Mouse (Mus musculus): ENCODE data around the gene Asphd1. TPM values are rescaled to one million over a fixed set of nuclear protein-coding genes. Genes with fewer than 3 reads are reported as not detected.
A peak's percentile ranks its signal among the peaks of the same experiment; 100 is the strongest.

Gene Asphd1
- polyA plus RNA-seq (2015; fragmentation: Nextera tagmentation; extraction: Ambion mirVana): 2.5 and 5.1 TPM in 2 replicates

GRCm38 (mm10) chr7:126949403-126949792, at the start of gene Asphd1:
Gene Asphd1 (minus strand): TSS chr7:126949582.
- Histone ChIP-seq H3K9ac (peak within 1 kb of the TSS; percentile 77), H3K4me1 (peaks cover 47% of the 10 kb centered on the region), H3K27me3 (peaks cover 35% of the 10 kb centered on the region), H3K4me2 (peak within 1 kb of the TSS; percentile 98), H3K4me3 (peak within 1 kb of the TSS; percentile 60), H3K9me3 (replicated peaks) (no peaks in the 10 kb centered on the region), H3K36me3 (ENCODE audit: poor library complexity, severe bottlenecking) (peaks cover 19% of the 10 kb centered on the region), H3K27ac (peak within 1 kb of the TSS; percentile 87)
- 2% methylated on average over 20 of the region's 21 CpGs for WGBS
- peak; percentile 70 for ATAC-seq

- Histone ChIP-seq H3K9me3 (replicated peaks) (0 out of 2 replicates have a peak, but pooled peaks cover 3% of the 10 kb centered on the region), H3K4me2 (no peak overlapping the region), H3K4me1 (no peaks in the 10 kb centered on the region), H3K9ac (no peak overlapping the region), H3K27me3 (no peaks in the 10 kb centered on the region), H3K36me3 (ENCODE audit: poor library complexity, severe bottlenecking) (no peaks in the 10 kb centered on the region), H3K27ac (no peak overlapping the region), H3K4me3 (no peak overlapping the region)
- ATAC-seq: no peak
- WGBS: 84% methylated on average over 4 of the region's 4 CpGs
These were observed 47.1 kb upstream of the Asphd1 start for GRCm38 (mm10) chr7:126996449-126996848.

DNA sequence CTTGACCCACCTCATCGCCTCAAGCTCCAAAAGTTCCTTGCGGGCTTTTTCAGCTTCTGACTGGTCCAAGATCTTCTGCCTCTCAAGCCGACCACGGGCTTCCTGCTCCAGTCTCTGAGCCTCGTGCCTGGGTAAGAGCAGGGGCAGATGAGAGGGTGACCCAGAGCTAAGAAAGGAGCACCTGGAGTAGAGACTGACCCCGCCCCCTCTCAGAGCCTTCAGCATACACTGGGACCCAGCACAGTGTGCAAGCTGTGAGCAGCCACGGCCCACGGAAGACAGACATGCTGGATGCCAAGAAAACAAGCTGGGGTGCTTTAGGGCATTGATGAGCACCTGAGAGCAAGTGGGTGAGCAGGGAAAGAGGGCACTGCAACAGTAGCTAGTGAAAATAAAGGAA, 39.4 kb upstream of the Asphd1 start:
- no peak overlapping the region for H3K4me3 ChIP-seq
- H3K9ac ChIP-seq: no peak overlapping the region
- WGBS: 70% methylated on average over 8 of the region's 8 CpGs
- no peaks in the 10 kb centered on the region for H3K4me1 ChIP-seq
- no peaks in the 10 kb centered on the region for H3K36me3 ChIP-seq (ENCODE audit: poor library complexity, severe bottlenecking)
- H3K4me2 ChIP-seq: no peak overlapping the region
- no peak overlapping the region for H3K27ac ChIP-seq
- no peaks in the 10 kb centered on the region for H3K27me3 ChIP-seq
- no peaks in the 10 kb centered on the region for H3K9me3 ChIP-seq (replicated peaks)
- no peak for ATAC-seq

DNA sequence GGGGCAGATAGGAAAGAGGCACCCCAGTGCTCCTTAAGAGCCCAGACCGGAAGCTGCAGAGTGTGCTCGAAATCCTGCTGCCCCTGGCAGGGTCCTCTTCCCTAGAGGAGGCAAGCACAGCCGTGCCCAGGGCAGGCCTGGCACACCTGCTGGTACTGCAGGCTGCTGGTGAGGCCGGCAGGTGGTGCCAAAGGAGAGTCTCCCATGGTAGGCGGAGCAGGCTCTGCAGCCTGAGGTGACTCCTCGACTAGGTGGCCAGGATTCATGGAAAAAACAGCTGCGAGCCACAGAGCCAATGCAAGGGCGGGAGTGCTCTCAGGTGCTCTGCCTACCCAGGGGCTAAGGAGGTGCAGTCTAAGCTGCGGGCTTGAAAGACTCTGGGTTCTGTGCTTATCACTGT, 36.9 kb upstream of the Asphd1 start:
- no peak overlapping the region for H3K4me3 ChIP-seq
- WGBS: 39% methylated on average over 9 of the region's 9 CpGs
- no peaks in the 10 kb centered on the region for H3K27me3 ChIP-seq
- no peak overlapping the region for H3K27ac ChIP-seq
- no peak overlapping the region for H3K4me2 ChIP-seq
- ATAC-seq: no peak
- peaks cover under 1% of the 10 kb centered on the region; the same call in 1 of the 2 replicates for H3K36me3 ChIP-seq (ENCODE audit: poor library complexity, severe bottlenecking)
- H3K4me1 ChIP-seq: no peaks in the 10 kb centered on the region
- no peaks in the 10 kb centered on the region for H3K9me3 ChIP-seq (replicated peaks)
- no peak overlapping the region for H3K9ac ChIP-seq

DNA sequence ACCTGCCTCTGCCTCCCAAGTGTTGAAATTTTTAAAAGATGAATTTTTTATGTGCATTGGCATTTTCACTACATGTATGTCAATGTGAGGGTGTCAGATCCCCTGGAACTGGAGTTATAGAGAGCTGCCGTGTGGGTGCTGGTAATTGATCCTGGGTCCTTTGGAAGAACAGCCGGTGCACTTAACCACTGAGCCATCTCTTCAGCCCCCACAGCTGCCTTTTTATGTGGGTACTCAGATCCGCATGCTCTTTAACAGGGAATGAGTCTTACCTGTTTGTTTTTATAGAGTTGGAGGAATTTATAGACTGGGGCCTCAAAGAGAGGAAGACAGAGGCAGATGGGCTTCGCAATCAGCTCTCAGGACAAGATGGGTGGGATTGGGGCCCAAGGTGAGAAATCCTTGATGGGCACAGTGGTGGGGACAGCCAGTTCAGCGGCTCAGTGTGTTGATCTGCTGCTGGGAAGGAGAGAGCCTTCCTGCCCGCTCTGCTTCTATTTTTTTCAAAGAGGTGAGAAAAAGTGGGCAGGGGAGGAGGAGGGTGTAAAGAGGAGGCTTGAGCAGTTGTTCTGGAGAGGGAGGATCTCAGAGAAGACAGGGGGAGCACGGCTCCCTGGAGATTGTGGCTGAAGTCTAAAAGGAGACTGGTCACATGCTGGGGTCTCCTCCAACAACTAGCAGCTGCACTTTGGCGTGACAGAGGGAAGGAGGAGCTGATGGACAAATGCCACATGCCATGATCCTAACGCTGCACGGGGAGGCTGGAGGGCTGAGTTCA, 35.5 kb upstream of the Asphd1 start:
- peaks cover 14% of the 10 kb centered on the region for H3K36me3 ChIP-seq (ENCODE audit: poor library complexity, severe bottlenecking)
- H3K9me3 ChIP-seq (replicated peaks): no peaks in the 10 kb centered on the region
- H3K9ac ChIP-seq: no peak overlapping the region
- no peak overlapping the region for H3K4me3 ChIP-seq
- WGBS: 68% methylated on average over 10 of the region's 10 CpGs
- no peaks in the 10 kb centered on the region for H3K4me1 ChIP-seq
- H3K4me2 ChIP-seq: no peak overlapping the region
- H3K27me3 ChIP-seq: no peaks in the 10 kb centered on the region
- no peak overlapping the region for H3K27ac ChIP-seq
- ATAC-seq: no peak

- H3K36me3 ChIP-seq (ENCODE audit: poor library complexity, severe bottlenecking): peaks cover 31% of the 10 kb centered on the region
- no peak overlapping the region for H3K27ac ChIP-seq
- 80% methylated on average over 7 of the region's 7 CpGs for WGBS
- H3K9me3 ChIP-seq (replicated peaks): no peaks in the 10 kb centered on the region
- no peak for ATAC-seq
- H3K9ac ChIP-seq: no peak overlapping the region
- no peak overlapping the region for H3K4me3 ChIP-seq
- no peaks in the 10 kb centered on the region for H3K27me3 ChIP-seq
- H3K4me1 ChIP-seq: no peaks in the 10 kb centered on the region
- H3K4me2 ChIP-seq: no peak overlapping the region
These were observed 33.7 kb upstream of the Asphd1 start for GRCm38 (mm10) chr7:126983113-126983512.

GRCm38 (mm10) chr7:126982054-126982453, 32.7 kb upstream of the Asphd1 start:
- Histone ChIP-seq H3K27me3 (no peaks in the 10 kb centered on the region), H3K9ac (no peak overlapping the region), H3K4me2 (no peak overlapping the region), H3K9me3 (replicated peaks) (no peaks in the 10 kb centered on the region), H3K27ac (no peak overlapping the region), H3K4me1 (peaks cover 5% of the 10 kb centered on the region), H3K4me3 (no peak overlapping the region), H3K36me3 (ENCODE audit: poor library complexity, severe bottlenecking) (peaks cover 34% of the 10 kb centered on the region)
- WGBS: 87% methylated on average over 4 of the region's 4 CpGs
- ATAC-seq: no peak

DNA sequence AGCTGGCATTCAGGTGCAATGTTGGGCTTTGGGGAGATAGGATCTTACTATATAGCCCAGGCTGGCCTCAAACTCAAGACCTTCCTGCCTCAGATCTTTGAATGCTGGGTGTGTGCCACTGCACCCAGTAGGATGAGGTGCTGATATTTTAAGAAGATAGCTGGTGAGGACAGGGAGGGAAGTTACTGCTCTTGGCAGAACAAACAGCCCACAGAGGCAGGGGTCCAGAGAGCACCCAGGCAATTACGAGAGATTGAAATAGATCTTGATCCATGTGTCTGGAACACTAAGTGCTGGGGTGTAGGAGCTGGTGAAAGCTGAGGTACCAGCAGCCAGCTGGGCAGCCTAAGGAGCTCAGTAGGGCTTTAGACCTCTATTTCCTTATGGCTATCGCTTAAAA, 32.2 kb upstream of the Asphd1 start:
- peaks cover 7% of the 10 kb centered on the region for H3K4me1 ChIP-seq
- H3K9me3 ChIP-seq (replicated peaks): no peaks in the 10 kb centered on the region
- H3K27me3 ChIP-seq: no peaks in the 10 kb centered on the region
- WGBS: 97% methylated on average over 2 of the region's 2 CpGs
- no peak overlapping the region for H3K4me2 ChIP-seq
- no peak overlapping the region for H3K4me3 ChIP-seq
- ATAC-seq: no peak
- H3K27ac ChIP-seq: no peak overlapping the region
- H3K36me3 ChIP-seq (ENCODE audit: poor library complexity, severe bottlenecking): peaks cover 34% of the 10 kb centered on the region
- H3K9ac ChIP-seq: no peak overlapping the region

GRCm38 (mm10) chr7:126978841-126979240, 29.5 kb upstream of the Asphd1 start:
- WGBS: 98% methylated on average over 6 of the region's 6 CpGs
- H3K36me3 ChIP-seq (ENCODE audit: poor library complexity, severe bottlenecking): peaks cover 34% of the 10 kb centered on the region
- H3K27me3 ChIP-seq: no peaks in the 10 kb centered on the region
- H3K4me2 ChIP-seq: no peak overlapping the region
- H3K4me3 ChIP-seq: no peak overlapping the region
- no peak overlapping the region for H3K27ac ChIP-seq
- H3K9me3 ChIP-seq (replicated peaks): no peaks in the 10 kb centered on the region
- no peak overlapping the region for H3K9ac ChIP-seq
- ATAC-seq: no peak
- H3K4me1 ChIP-seq: peaks cover 12% of the 10 kb centered on the region

- H3K36me3 ChIP-seq (ENCODE audit: poor library complexity, severe bottlenecking): peaks cover 34% of the 10 kb centered on the region
- H3K4me1 ChIP-seq: peaks cover 12% of the 10 kb centered on the region
- 29% methylated on average over 14 of the region's 14 CpGs for WGBS
- peak overlapping the region; percentile 99 for H3K9ac ChIP-seq
- no peaks in the 10 kb centered on the region for H3K27me3 ChIP-seq
- no peaks in the 10 kb centered on the region for H3K9me3 ChIP-seq (replicated peaks)
- ATAC-seq: no peak
- peak overlapping the region; percentile 97; the same call in 1 of the 2 replicates for H3K27ac ChIP-seq
- H3K4me2 ChIP-seq: peak overlapping the region; percentile 72
- H3K4me3 ChIP-seq: peak overlapping the region; percentile 99
These were observed 27.6 kb upstream of the Asphd1 start for GRCm38 (mm10) chr7:126976878-126977459.

- H3K4me2 ChIP-seq: peak within 1 kb of the TSS; percentile 72
- peak; percentile 97 for ATAC-seq
- H3K4me3 ChIP-seq: peak within 1 kb of the TSS; percentile 99
- peaks cover 32% of the 10 kb centered on the region for H3K36me3 ChIP-seq (ENCODE audit: poor library complexity, severe bottlenecking)
- H3K9me3 ChIP-seq (replicated peaks): no peaks in the 10 kb centered on the region
- peak within 1 kb of the TSS; percentile 99 for H3K9ac ChIP-seq
- peak within 1 kb of the TSS; percentile 97 for H3K27ac ChIP-seq
- WGBS: under 1% methylated on average over 55 of the region's 55 CpGs
- H3K4me1 ChIP-seq: peaks cover 12% of the 10 kb centered on the region
- H3K27me3 ChIP-seq: no peaks in the 10 kb centered on the region
These were observed 26.8 kb upstream of the Asphd1 start, which contains the start of gene Cdiptos for GRCm38 (mm10) chr7:126975950-126976866. Gene Cdiptos (minus strand): TSS chr7:126976098.

- no peak for ATAC-seq
These were observed 26.3 kb upstream of the Asphd1 start, which contains the start of gene Cdipt for GRCm38 (mm10) chr7:126975893-126975949. Gene Cdipt (plus strand): TSS chr7:126975914.

More at GRCm38 (mm10) chr7:126975893-126975949, 26.3 kb upstream of the Asphd1 start, which contains the start of gene Cdipt:
- no peaks in the 10 kb centered on the region for H3K27me3 ChIP-seq
- H3K36me3 ChIP-seq (ENCODE audit: poor library complexity, severe bottlenecking): peaks cover 29% of the 10 kb centered on the region
- H3K9ac ChIP-seq: peak within 1 kb of the TSS; percentile 99
- no peaks in the 10 kb centered on the region for H3K9me3 ChIP-seq (replicated peaks)
- peaks cover 12% of the 10 kb centered on the region for H3K4me1 ChIP-seq
- H3K4me3 ChIP-seq: peak within 1 kb of the TSS; percentile 99
- peak within 1 kb of the TSS; percentile 72 for H3K4me2 ChIP-seq
- 6% methylated on average over 1 of the region's 1 CpGs for WGBS
- H3K27ac ChIP-seq: peak within 1 kb of the TSS; percentile 97
